Mouse (Mus musculus) intestine, embryonic 16.5 days (tissue): ENCODE data around the gene Tmx1. TPM values are rescaled to one million over a fixed set of nuclear protein-coding genes. Genes with fewer than 3 reads are reported as not detected.

Experiments
- ATAC-seq: fragments of 200-750 bp; cut with Nextera tagmentation; 2 replicates; pipeline ENCODE4 v1.8.0; 2017; ENCODE audit warnings: moderate TSS enrichment, moderate library complexity
- H3K27ac ChIP-seq: fragments of 300-500 bp; sonication (generic); 2 replicates; pipeline ENCODE4 v1.5.1; 2014; ENCODE audit warnings: mild to moderate bottlenecking, low read length
- H3K27me3 ChIP-seq: fragments of 300-500 bp; sonication (generic); replicated peaks from 2 replicates; pipeline ENCODE4 v1.6.1; 2014; ENCODE audit warnings: low read length, control low read depth, mixed read lengths; ENCODE audit not compliant: control insufficient read depth, insufficient read depth
- H3K36me3 ChIP-seq: fragments of 300-500 bp; sonication (generic); 2 replicates; pipeline ENCODE4 v1.6.1; 2014; ENCODE audit warnings: low read length, control low read depth; ENCODE audit not compliant: control insufficient read depth, insufficient read depth
- H3K4me1 ChIP-seq: fragments of 300-500 bp; sonication (generic); 2 replicates; pipeline ENCODE4 v1.6.1; 2014; ENCODE audit warnings: low read length, control low read depth, mixed read lengths; ENCODE audit not compliant: control insufficient read depth, insufficient read depth
- H3K4me2 ChIP-seq: fragments of 300-500 bp; sonication (generic); 2 replicates; pipeline ENCODE4 v1.6.1; 2014; ENCODE audit warnings: low read depth, low read length, control low read depth
- H3K4me3 ChIP-seq: fragments of 300-500 bp; sonication (generic); 2 replicates; pipeline ENCODE4 v1.5.1; 2014; ENCODE audit warnings: mild to moderate bottlenecking, low read length
- H3K9ac ChIP-seq: fragments of 300-500 bp; sonication (generic); 2 replicates; pipeline ENCODE4 v1.6.1; 2014; ENCODE audit warnings: low read depth, low read length
- H3K9me3 ChIP-seq: fragments of 300-500 bp; sonication (generic); 2 replicates; pipeline ENCODE4 v1.6.1; 2016; ENCODE audit warnings: low read length, control low read depth; ENCODE audit not compliant: control insufficient read depth
- WGBS: fragments of 180-500 bp; shearing (Covaris S2); extraction: QIAGEN DNeasy Blood & Tissue Kit; methylation state at CpG from one replicate; pipeline ENCODE4 v1.1.7; 2014; 5-methylcytosine and 5-hydroxymethylcytosine counted together
- polyA plus RNA-seq: library from polyadenylated mRNA; unstranded; fragments of >200 nt; fragmentation: Nextera tagmentation; extraction: Ambion mirVana; gene quantifications from 2 replicates; pipeline ENCODE4 v1.2.1, GENCODE M21; 2015

The Tmx1 gene
- 97.1 and 102 TPM in 2 replicates for polyA plus RNA-seq

DNA sequence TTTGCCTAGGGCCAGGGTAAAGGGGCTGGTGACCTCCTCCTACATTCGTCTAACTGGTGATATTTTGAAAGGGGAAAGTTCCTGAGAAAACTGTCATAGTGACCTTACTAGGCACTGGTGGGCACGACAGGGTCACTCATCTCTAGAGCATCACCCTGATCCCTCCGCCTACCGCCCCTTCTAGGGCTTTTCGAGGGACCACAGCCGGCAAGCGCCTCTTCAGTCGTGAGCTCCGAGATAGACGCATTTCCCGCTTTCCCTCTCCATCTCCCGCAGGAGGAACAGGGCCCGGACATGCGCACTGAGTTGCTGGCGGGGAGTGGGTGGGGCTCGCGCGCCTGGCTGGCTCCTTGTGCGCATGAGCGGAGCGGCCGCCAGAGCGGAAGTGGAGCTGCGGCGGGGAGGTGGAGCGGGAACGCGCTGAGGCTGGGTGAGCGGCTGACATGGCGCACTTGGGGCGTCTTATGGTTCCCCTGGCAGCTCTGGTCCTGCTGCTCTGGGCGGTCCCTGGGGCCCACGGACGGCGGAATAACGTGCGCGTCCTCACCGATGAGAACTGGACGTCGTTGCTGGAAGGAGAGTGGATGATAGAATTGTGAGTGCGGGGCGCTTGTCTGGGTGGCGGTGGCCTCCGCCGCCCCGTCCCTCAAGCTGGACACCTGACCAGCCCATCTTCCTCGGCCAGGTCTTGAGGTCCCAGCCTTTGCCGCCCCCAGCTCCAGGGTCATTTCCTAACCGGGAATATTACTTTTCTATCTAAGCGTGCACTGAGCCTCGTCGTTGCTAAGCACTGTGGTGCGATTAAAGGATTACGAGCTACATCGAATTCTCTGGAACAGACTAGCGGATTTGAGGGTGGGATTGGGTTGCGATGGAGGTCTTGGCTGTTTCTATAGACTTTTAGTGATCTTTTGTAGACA is at the start of gene Tmx1:
TSS of gene Tmx1 (plus strand) at position 370 of the 920 bp plus-strand sequence.
- Histone ChIP-seq H3K27ac (peak within 1 kb of the TSS; percentile 83), H3K9ac (peak within 1 kb of the TSS; percentile 91), H3K4me1 (peaks cover 7% of the 10 kb centered on the region), H3K9me3 (no peaks in the 10 kb centered on the region), H3K4me3 (peak within 1 kb of the TSS; percentile 83), H3K4me2 (peak within 1 kb of the TSS; percentile 82), H3K36me3 (no peaks in the 10 kb centered on the region), H3K27me3 (no peaks in the 10 kb centered on the region)
- WGBS: under 1% methylated on average over 58 of the region's 58 CpGs
- ATAC-seq: peak; percentile 99

- Histone ChIP-seq H3K27ac (no peak overlapping the region), H3K4me2 (no peak overlapping the region), H3K36me3 (no peaks in the 10 kb centered on the region), H3K9me3 (no peaks in the 10 kb centered on the region), H3K4me3 (no peak overlapping the region), H3K4me1 (no peaks in the 10 kb centered on the region), H3K9ac (no peak overlapping the region), H3K27me3 (no peaks in the 10 kb centered on the region)
- 60% methylated on average over 6 of the region's 6 CpGs for WGBS
- ATAC-seq: no peak
Observed at GRCm38 (mm10) chr12:70404327-70404726, 48.6 kb upstream of the Tmx1 start.

DNA sequence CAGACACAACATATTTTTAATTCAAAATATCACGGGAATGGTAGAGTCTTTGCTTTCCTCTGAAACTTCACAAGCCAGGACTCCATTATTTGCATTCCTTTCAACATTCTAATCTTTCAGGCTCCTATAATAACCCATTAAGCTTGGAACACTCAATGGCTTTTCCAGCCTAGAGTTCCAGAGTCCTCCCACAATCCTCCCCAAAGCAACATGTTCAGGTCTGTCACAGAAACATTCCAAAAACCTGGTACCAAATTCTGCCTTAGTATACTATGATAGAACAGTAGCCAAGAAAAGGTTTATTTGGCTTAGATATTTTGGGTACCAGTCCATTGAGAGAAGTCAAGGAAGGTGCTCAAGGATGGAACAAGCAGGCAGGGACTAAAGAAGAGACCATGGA is 44.5 kb upstream of the Tmx1 start:
- H3K36me3 ChIP-seq: no peaks in the 10 kb centered on the region
- no peak for ATAC-seq
- no peak overlapping the region for H3K4me2 ChIP-seq
- 78% methylated on average over 1 of the region's 1 CpGs for WGBS
- H3K27me3 ChIP-seq: no peaks in the 10 kb centered on the region
- no peaks in the 10 kb centered on the region for H3K4me1 ChIP-seq
- H3K9me3 ChIP-seq: no peaks in the 10 kb centered on the region
- H3K27ac ChIP-seq: no peak overlapping the region
- H3K4me3 ChIP-seq: no peak overlapping the region
- H3K9ac ChIP-seq: no peak overlapping the region

GRCm38 (mm10) chr12:70409600-70409999 is 43.3 kb upstream of the Tmx1 start:
- H3K4me2 ChIP-seq: no peak overlapping the region
- 79% methylated on average over 2 of the region's 2 CpGs for WGBS
- H3K27me3 ChIP-seq: no peaks in the 10 kb centered on the region
- H3K36me3 ChIP-seq: no peaks in the 10 kb centered on the region
- ATAC-seq: no peak
- H3K4me1 ChIP-seq: no peaks in the 10 kb centered on the region
- no peaks in the 10 kb centered on the region for H3K9me3 ChIP-seq
- no peak overlapping the region for H3K27ac ChIP-seq
- H3K9ac ChIP-seq: no peak overlapping the region
- H3K4me3 ChIP-seq: no peak overlapping the region

DNA sequence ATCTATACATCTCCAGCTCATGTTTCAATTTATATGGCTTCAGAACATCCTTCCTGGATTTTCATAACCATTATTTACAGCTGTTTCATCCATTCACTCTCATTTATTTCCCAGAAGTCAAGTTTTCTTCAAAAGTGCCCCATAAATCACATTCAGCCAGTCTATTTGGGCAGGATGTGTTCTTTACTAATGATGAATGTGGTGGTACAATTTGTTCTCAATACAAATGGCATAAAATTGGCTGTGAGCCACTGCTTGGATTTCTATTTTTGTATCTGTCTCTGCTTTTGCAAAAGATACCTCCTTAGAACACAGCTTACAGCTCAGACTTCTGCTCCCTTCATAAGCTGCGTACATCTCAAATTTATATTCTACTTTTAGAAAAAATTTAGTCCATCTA is 32.7 kb upstream of the Tmx1 start:
- no peak overlapping the region for H3K4me2 ChIP-seq
- WGBS: 78% methylated on average over 1 of the region's 1 CpGs
- no peaks in the 10 kb centered on the region for H3K36me3 ChIP-seq

GRCm38 (mm10) chr12:70421028-70421427 is 31.9 kb upstream of the Tmx1 start:
- 79% methylated on average over 3 of the region's 3 CpGs for WGBS
- Histone ChIP-seq H3K9ac (no peak overlapping the region), H3K4me3 (no peak overlapping the region), H3K36me3 (no peaks in the 10 kb centered on the region), H3K9me3 (no peaks in the 10 kb centered on the region), H3K4me1 (no peaks in the 10 kb centered on the region), H3K27me3 (no peaks in the 10 kb centered on the region), H3K4me2 (no peak overlapping the region), H3K27ac (no peak overlapping the region)
- no peak for ATAC-seq

More for the DNA sequence above, 32.7 kb upstream of the Tmx1 start:
- Histone ChIP-seq H3K4me1 (no peaks in the 10 kb centered on the region), H3K4me3 (no peak overlapping the region), H3K27ac (no peak overlapping the region), H3K9ac (no peak overlapping the region), H3K9me3 (no peaks in the 10 kb centered on the region), H3K27me3 (no peaks in the 10 kb centered on the region)
- no peak for ATAC-seq

DNA sequence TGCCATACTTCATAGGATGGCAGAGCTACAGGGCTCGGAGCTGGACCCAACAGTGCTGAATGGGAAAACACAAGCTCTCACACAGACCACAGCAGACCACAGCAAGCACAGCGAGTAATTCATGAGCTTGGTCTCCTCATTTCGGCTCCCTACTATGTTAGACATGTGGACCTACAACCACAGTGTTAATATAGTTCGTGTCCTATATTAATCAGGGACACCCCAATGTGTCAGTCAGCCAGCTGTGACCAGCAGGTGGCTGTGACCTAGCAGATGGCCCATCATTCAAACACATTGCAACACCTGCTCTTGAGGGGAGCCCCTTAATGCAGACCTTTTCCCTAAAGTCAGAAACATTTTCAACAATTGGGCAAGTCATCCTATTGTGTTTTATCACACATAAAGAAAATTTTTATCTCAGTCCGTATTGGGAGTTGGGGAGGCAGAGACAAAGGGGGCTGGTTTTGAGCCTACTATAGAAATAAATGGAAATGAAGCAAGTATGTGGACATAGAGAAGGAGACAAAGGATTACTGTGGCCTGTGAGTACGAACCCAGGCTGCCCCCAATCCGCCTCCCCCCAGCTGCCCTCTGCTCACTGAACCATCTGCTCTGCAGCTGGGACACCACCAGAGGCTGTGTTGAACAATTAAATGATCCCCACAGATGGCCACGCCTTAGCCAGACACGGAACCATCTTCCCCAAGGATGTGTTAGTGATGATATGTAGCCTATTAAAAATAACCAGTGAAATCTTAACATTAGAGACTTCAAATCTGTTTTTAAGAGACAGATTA is 30.4 kb upstream of the Tmx1 start:
- H3K9me3 ChIP-seq: no peaks in the 10 kb centered on the region
- H3K27ac ChIP-seq: no peak overlapping the region
- H3K36me3 ChIP-seq: no peaks in the 10 kb centered on the region
- no peak overlapping the region for H3K9ac ChIP-seq
- WGBS: 69% methylated on average over 9 of the region's 9 CpGs
- no peak overlapping the region for H3K4me3 ChIP-seq
- no peaks in the 10 kb centered on the region for H3K27me3 ChIP-seq
- no peak for ATAC-seq
- H3K4me1 ChIP-seq: 0 out of 2 replicates have a peak, but pooled peaks cover 2% of the 10 kb centered on the region
- no peak overlapping the region for H3K4me2 ChIP-seq

- H3K27ac ChIP-seq: no peak overlapping the region
- no peaks in the 10 kb centered on the region for H3K9me3 ChIP-seq
- H3K36me3 ChIP-seq: no peaks in the 10 kb centered on the region
- no peak overlapping the region for H3K4me2 ChIP-seq
- H3K4me1 ChIP-seq: 0 out of 2 replicates have a peak, but pooled peaks cover 2% of the 10 kb centered on the region
- no peak overlapping the region for H3K9ac ChIP-seq
- H3K4me3 ChIP-seq: no peak overlapping the region
- 49% methylated on average over 3 of the region's 3 CpGs for WGBS
- no peaks in the 10 kb centered on the region for H3K27me3 ChIP-seq
- peak; percentile 80 for ATAC-seq
Observed at GRCm38 (mm10) chr12:70427885-70428284, 25.0 kb upstream of the Tmx1 start.

DNA sequence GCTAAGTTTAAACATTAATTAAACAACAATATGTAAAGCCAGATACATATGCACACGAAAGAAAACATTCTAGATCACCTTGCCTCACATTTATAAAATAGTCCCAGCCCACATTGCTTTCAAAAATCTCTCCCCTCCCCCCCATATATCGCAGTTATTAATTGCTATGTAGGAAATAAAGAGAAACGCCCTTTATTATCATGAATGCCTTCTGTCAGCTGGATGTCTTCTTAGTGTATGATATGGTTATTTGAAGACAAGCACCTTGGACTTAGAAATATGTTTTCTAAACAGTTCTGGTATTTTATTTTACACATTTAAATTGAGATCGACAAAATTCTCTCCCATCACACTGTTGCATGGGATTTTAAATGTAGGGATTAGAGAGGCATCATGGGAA is 23.3 kb upstream of the Tmx1 start:
- 79% methylated on average over 4 of the region's 4 CpGs for WGBS
- no peaks in the 10 kb centered on the region for H3K9me3 ChIP-seq
- no peaks in the 10 kb centered on the region for H3K36me3 ChIP-seq
- H3K27ac ChIP-seq: no peak overlapping the region
- no peak overlapping the region for H3K9ac ChIP-seq
- H3K4me2 ChIP-seq: no peak overlapping the region
- no peak overlapping the region for H3K4me3 ChIP-seq
- no peaks in the 10 kb centered on the region for H3K27me3 ChIP-seq
- ATAC-seq: no peak
- 0 out of 2 replicates have a peak, but pooled peaks cover 2% of the 10 kb centered on the region for H3K4me1 ChIP-seq
